ENCODE assay signal across 10 mouse cellular contexts in the genomic region with DNA sequence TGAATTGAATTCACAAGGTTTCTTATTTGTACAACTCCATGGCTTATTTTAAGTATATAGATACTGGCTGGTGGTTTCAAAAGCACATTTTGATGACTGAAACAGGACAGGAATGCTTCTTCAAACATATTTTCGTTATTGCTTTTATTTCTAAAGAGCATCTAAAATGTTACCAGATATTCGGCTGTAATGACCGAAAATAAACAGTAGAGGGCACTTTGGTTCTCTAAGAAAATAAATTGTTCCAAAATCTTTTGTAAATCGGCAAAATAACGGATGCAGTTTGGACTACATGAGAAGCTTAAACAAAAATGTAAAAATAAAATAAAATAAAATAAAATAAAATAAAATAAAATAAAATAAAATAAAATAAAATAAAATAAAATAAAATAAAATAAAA.
DNase-seq lines count a peak whose midpoint lies in the region; ATAC-seq and TF ChIP-seq lines count a peak whose summit lies in the region.
"Had no signal": no experiment of that assay in that cellular context is flagged by ENCODE, and none has a peak within 500 bp of the region (broad histone marks: within the 10 kb centered on the region; RNA-seq: fewer than 3 reads in every experiment).

No protein-coding gene starts in this region.

- TF ChIP-seq CTCF in hindbrain, postnatal 0 days (IDR thresholded peaks at IDR 0.05; ENCODE audit: low read depth), result peak; percentile 60
- TF ChIP-seq CTCF in CH12.LX (conservative IDR thresholded peaks at IDR 0.05 in 1 of 2, IDR thresholded peaks at IDR 0.05 in 1 of 2; ENCODE audit: low read depth in 2 of 2, low read length in 2 of 2), result peak in 1 of 2 experiments; percentile 40; a peak in 2 of 4 replicates

- no peak for ATAC-seq in hindbrain, postnatal 0 days
- ATAC-seq in hindbrain, embryonic 16.5 days, result no peak
- ATAC-seq in embryonic facial prominence, embryonic 14.5 days (ENCODE audit: low read depth), result no peak
- no peak for ATAC-seq in frontal cortex, adult (ENCODE audit: low TSS enrichment)
- no peak for ATAC-seq in kidney, embryonic 15.5 days (replicated peaks; ENCODE audit: low FRiP score)

- dilution Hi-C loops in CH12.LX (cut with MboI; ENCODE audit: extremely low pct_ligation_motif_present, extremely low pct_unique_long_range_greater_than_20kb, low sequenced_read_pairs), result no loop called here

- no peaks in the 10 kb centered on the region for H3K9me3 ChIP-seq in hindbrain, postnatal 0 days (ENCODE audit: low read length)
- H3K9me3 ChIP-seq in hindbrain, embryonic 16.5 days (ENCODE audit: control insufficient read depth, low read length), result no peaks in the 10 kb centered on the region
- no peaks in the 10 kb centered on the region for H3K9me3 ChIP-seq in CH12.LX (replicated peaks; ENCODE audit: low read length)
- no peaks in the 10 kb centered on the region for H3K9me3 ChIP-seq in embryonic facial prominence, embryonic 14.5 days (ENCODE audit: control insufficient read depth, low read length)
- no peaks in the 10 kb centered on the region for H3K9me3 ChIP-seq in kidney, embryonic 15.5 days (replicated peaks)
- H3K9me3 ChIP-seq: midbrain, embryonic 12.5 days had no signal

- H3K27ac ChIP-seq in hindbrain, postnatal 0 days, result no peak overlapping the region
- no peak overlapping the region for H3K27ac ChIP-seq in hindbrain, embryonic 16.5 days (ENCODE audit: low read depth, low read length)
- no peak overlapping the region for H3K27ac ChIP-seq in CH12.LX (ENCODE audit: insufficient read depth, low read depth)
- no peak overlapping the region for H3K27ac ChIP-seq in embryonic facial prominence, embryonic 14.5 days (replicated peaks; ENCODE audit: low read depth, low read length)
- H3K27ac ChIP-seq in kidney, embryonic 15.5 days, result no peak overlapping the region
- H3K27ac ChIP-seq: midbrain, embryonic 12.5 days had no signal

- H3K36me3 ChIP-seq in hindbrain, postnatal 0 days (ENCODE audit: insufficient read depth, low read length), result no peaks in the 10 kb centered on the region
- H3K36me3 ChIP-seq in hindbrain, embryonic 16.5 days (ENCODE audit: control insufficient read depth, insufficient read depth, low read length), result no peaks in the 10 kb centered on the region
- H3K36me3 ChIP-seq in CH12.LX (replicated peaks in 1 of 2; ENCODE audit: control insufficient read depth in 1 of 2, insufficient read depth in 1 of 2, low read length in 1 of 2), result no peaks in the 10 kb centered on the region
- H3K36me3 ChIP-seq in embryonic facial prominence, embryonic 14.5 days (ENCODE audit: control insufficient read depth, insufficient read depth, low read length), result no peaks in the 10 kb centered on the region
- no peaks in the 10 kb centered on the region for H3K36me3 ChIP-seq in kidney, embryonic 15.5 days
- H3K36me3 ChIP-seq: midbrain, embryonic 12.5 days had no signal

- TF ChIP-seq RAD21 in CH12.LX (IDR thresholded peaks at IDR 0.05; ENCODE audit: low read depth, low read length), result peak; percentile 39

- no peaks in the 10 kb centered on the region for H3K27me3 ChIP-seq in hindbrain, postnatal 0 days (ENCODE audit: insufficient read depth, low read length)
- H3K27me3 ChIP-seq in hindbrain, embryonic 16.5 days (replicated peaks; ENCODE audit: control insufficient read depth, insufficient read depth, low read length), result no peaks in the 10 kb centered on the region
- H3K27me3 ChIP-seq in CH12.LX (replicated peaks), result no peaks in the 10 kb centered on the region
- no peaks in the 10 kb centered on the region for H3K27me3 ChIP-seq in embryonic facial prominence, embryonic 14.5 days (replicated peaks; ENCODE audit: control insufficient read depth, insufficient read depth, low read length)
- no peaks in the 10 kb centered on the region for H3K27me3 ChIP-seq in kidney, embryonic 15.5 days
- H3K27me3 ChIP-seq: midbrain, embryonic 12.5 days had no signal

- in situ Hi-C loops in CH12.LX (cut with MboI; ENCODE audit: low pct_ligation_motif_present, low pct_unique_long_range_greater_than_20kb, low sequenced_read_pairs), result no loop called here

- H3K79me2 ChIP-seq in CH12.LX (replicated peaks; ENCODE audit: control insufficient read depth, extremely low read depth, insufficient read depth, poor library complexity, severe bottlenecking), result no peaks in the 10 kb centered on the region

- H3K4me2 ChIP-seq in hindbrain, postnatal 0 days (ENCODE audit: low read depth, low read length), result no peak overlapping the region
- no peak overlapping the region for H3K4me2 ChIP-seq in hindbrain, embryonic 16.5 days (ENCODE audit: low read length)
- no peak overlapping the region for H3K4me2 ChIP-seq in CH12.LX (ENCODE audit: insufficient read depth, low read depth, poor library complexity, severe bottlenecking)
- H3K4me2 ChIP-seq in embryonic facial prominence, embryonic 14.5 days (ENCODE audit: low read depth, low read length), result no peak overlapping the region
- H3K4me2 ChIP-seq in kidney, embryonic 15.5 days, result no peak overlapping the region
- H3K4me2 ChIP-seq: midbrain, embryonic 12.5 days had no signal

- no peak for TF ChIP-seq POLR2A in CH12.LX (IDR thresholded peaks at IDR 0.05; ENCODE audit: low read depth, low read length)

- no peaks in the 10 kb centered on the region for H3K4me1 ChIP-seq in hindbrain, postnatal 0 days (ENCODE audit: insufficient read depth, low read length)
- 0 out of 2 replicates have a peak, but pooled peaks cover 4% of the 10 kb centered on the region for H3K4me1 ChIP-seq in hindbrain, embryonic 16.5 days (ENCODE audit: control insufficient read depth, insufficient read depth, low read depth, low read length)
- H3K4me1 ChIP-seq in CH12.LX (ENCODE audit: control insufficient read depth in 1 of 2, insufficient read depth in 2 of 2), result no peaks in the 10 kb centered on the region
- H3K4me1 ChIP-seq in embryonic facial prominence, embryonic 14.5 days (ENCODE audit: control insufficient read depth, insufficient read depth, low read length), result no peaks in the 10 kb centered on the region
- H3K4me1 ChIP-seq in kidney, embryonic 15.5 days, result peaks cover 7% of the 10 kb centered on the region

- no peak for TF ChIP-seq EP300 in CH12.LX (IDR thresholded peaks at IDR 0.05; ENCODE audit: low read length)

- peak; percentile 89 for DNase-seq in hindbrain, postnatal 0 days (ENCODE audit: low spot score)
- DNase-seq in 3T3-L1 (ENCODE audit: low read depth, low spot score) (peak; percentile 69), CH12.LX (ENCODE audit: extremely low read depth) (peak; percentile 33)
- peak; percentile 73 for DNase-seq in embryonic facial prominence, embryonic 14.5 days (ENCODE audit: low spot score)
- no peak for DNase-seq in frontal cortex, postnatal 14 days (ENCODE audit: low spot score in 2 of 2)
- DNase-seq: thymus, postnatal 14 days had no signal

- H3K9ac ChIP-seq in hindbrain, postnatal 0 days (replicated peaks; ENCODE audit: low read length), result no peak overlapping the region
- no peak overlapping the region for H3K9ac ChIP-seq in hindbrain, embryonic 16.5 days (ENCODE audit: low read depth, low read length)
- H3K9ac ChIP-seq in CH12.LX (ENCODE audit: insufficient read depth, low read depth), result no peak overlapping the region
- no peak overlapping the region for H3K9ac ChIP-seq in embryonic facial prominence, embryonic 14.5 days (ENCODE audit: low read depth, low read length)
- no peak overlapping the region for H3K9ac ChIP-seq in kidney, embryonic 15.5 days
- H3K9ac ChIP-seq: midbrain, embryonic 12.5 days had no signal

- no peak overlapping the region for H3K4me3 ChIP-seq in hindbrain, postnatal 0 days (ENCODE audit: low read length)
- H3K4me3 ChIP-seq in hindbrain, embryonic 16.5 days (ENCODE audit: low read length), result no peak overlapping the region
- no peak overlapping the region for H3K4me3 ChIP-seq in CH12.LX (replicated peaks in 1 of 3; ENCODE audit: low read depth in 2 of 3, low read length in 2 of 3, poor library complexity in 1 of 3)
- H3K4me3 ChIP-seq in embryonic facial prominence, embryonic 14.5 days (ENCODE audit: low read depth, low read length), result no peak overlapping the region
- no peak overlapping the region for H3K4me3 ChIP-seq in kidney, embryonic 15.5 days (replicated peaks)
- H3K4me3 ChIP-seq: midbrain, embryonic 12.5 days had no signal

- 14% methylated on average over 5 of the region's 5 CpGs for WGBS in hindbrain, postnatal 0 days
- 17% methylated on average over 5 of the region's 5 CpGs for WGBS in hindbrain, embryonic 16.5 days
- 21% methylated on average over 5 of the region's 5 CpGs for WGBS in embryonic facial prominence, embryonic 14.5 days
- 19% methylated on average over 5 of the region's 5 CpGs for WGBS in kidney, embryonic 15.5 days

TF ChIP-seq in CH12.LX, 34 proteins besides CTCF, POLR2A, EP300 and RAD21:
- TF ChIP-seq ZMIZ1 (IDR thresholded peaks at IDR 0.05; ENCODE audit: low read depth, low read length) (no peak), JUN (IDR thresholded peaks at IDR 0.05; ENCODE audit: insufficient read depth, low read depth, low read length) (no peak), SMC3 (IDR thresholded peaks at IDR 0.05; ENCODE audit: low read depth, low read length) (peak; percentile 19; the same call in 1 of the 2 replicates)

Comparison
In these comparisons a context has a peak if more than half of its experiments do, and no peak if none do; other contexts are left out.
1. DNase-seq: peak in hindbrain, postnatal 0 days (single experiment), 3T3-L1 (single experiment), CH12.LX (single experiment) and embryonic facial prominence, embryonic 14.5 days (single experiment); none in frontal cortex, postnatal 14 days (0 of 2).